Mouse (Mus musculus): ENCODE measurements around the gene Myo16. TPM values are rescaled to one million over a fixed set of nuclear protein-coding genes. Genes with fewer than 3 reads are reported as not detected.

Myo16 gene
- total RNA-seq, 2 experiments from 2014 or later, result 22.1 to 23.7 TPM

DNA sequence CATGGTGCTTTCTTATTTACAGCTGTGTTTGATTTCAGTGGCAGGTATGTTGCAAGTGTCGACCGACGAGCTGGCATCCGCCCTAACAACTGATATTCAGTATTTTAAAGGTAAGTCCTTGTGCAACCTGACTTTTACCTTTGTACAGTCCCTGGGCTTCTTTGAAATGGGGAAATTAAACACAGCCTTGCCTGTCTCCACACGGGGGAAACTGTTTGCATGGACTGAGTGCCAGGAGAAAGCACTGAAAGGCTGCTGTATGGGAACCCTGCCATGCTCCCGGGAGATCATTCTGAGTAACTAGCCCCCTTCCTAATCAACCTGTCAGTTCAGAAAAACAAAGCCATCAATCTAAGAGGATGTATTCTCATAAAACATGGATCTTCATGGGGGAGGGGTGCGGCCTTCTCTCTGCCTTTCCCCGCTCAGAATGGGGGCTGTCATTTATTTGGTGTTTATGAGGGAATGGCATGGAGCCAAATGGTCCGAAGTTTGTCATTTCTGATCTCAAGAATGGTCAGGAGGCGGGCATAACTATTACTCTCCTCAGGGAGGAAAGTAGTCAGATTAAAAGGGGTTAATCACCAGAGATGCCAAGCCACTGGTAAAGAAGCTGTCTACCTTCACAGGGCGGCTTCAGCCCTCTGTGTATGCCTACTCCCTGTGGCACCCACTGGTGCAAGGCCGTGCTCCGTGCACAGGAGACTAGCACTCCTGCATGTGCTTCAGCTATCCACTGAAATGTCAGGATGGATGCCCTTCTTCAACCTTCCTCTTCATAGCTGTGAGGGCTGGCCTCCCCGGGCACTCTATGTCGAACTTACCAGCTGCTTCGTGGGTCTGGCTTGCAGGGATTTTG is 286.1 kb downstream of the Myo16 start:
- Histone ChIP-seq H3K4me3 (no peak overlapping the region), H3K27ac (no peak overlapping the region)
- TF ChIP-seq CTCF (conservative IDR thresholded peaks at IDR 0.05), result no peak
- no peak for DNase-seq (ENCODE audit: low spot score in 2 of 2)

DNA sequence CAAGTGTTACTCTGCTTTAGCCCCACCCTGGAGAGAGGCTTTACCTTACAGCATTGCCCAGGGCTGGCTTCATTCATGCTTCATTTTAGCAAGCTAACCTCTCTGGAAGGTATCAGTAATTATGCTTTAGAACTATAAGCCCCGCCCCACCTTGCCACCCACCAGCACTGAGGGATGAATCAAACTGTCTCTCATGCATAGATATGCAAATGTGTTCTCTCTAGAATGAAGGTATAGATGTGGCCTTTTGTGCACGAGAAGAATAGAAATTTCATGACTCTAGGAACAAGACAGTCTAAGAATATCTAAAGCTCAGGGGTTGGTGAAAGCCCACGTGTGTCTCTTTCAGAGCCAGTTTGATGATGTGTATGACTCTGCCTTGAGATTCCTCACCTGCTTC is 288.9 kb downstream of the Myo16 start:
- H3K27ac ChIP-seq, result no peak overlapping the region
- no peak overlapping the region for H3K4me3 ChIP-seq
- DNase-seq (ENCODE audit: low spot score in 2 of 2), result no peak
- no peak for TF ChIP-seq CTCF (conservative IDR thresholded peaks at IDR 0.05)

DNA sequence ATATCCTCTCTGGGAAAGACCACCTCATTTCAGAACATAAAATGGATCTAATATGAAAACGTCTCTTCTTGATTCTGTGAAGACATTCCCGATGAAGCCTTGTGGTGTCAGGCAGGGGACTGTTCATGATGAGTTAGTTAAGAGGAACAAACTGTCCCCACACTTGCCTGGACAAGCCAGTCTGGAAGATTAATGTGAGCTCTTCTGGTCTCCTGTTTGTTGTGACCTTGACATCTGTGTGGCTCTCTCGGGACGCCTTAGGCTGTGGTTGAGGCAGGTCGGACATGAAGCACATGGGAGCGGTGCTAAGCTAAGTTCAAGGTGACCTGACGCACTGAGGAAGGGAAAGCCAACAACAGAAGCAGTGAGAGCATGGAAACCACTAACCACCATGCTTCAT is 291.3 kb downstream of the Myo16 start:
- H3K27ac ChIP-seq, result no peak overlapping the region
- TF ChIP-seq CTCF (conservative IDR thresholded peaks at IDR 0.05), result no peak

DNA sequence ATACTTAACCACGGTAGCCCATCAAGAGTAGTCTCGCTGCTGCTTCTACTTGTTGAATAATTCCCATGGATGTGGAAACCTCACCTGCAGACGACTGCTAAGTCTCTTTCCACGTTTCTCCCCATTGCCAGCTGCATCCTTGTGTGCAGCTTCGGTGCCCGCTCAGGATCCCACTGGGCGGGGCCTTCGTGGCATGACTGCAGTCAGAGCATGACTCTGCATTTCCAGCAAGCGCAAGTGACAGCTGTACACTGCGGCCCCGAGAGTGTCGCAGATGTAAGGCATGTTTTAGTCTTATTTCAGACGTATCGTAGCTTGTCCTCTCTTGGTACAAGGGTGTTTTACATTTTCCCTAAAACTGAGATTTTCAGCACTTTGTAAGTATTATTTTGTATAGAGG is 294.8 kb downstream of the Myo16 start:
- Histone ChIP-seq H3K4me3 (no peak overlapping the region), H3K27ac (peak overlapping the region; percentile 75)
- no peak for TF ChIP-seq CTCF (conservative IDR thresholded peaks at IDR 0.05)
- DNase-seq (ENCODE audit: low spot score in 2 of 2), result no peak

More for the DNA sequence above, 291.3 kb downstream of the Myo16 start:
- no peak for DNase-seq (ENCODE audit: low spot score in 2 of 2)
- H3K4me3 ChIP-seq, result no peak overlapping the region

DNA sequence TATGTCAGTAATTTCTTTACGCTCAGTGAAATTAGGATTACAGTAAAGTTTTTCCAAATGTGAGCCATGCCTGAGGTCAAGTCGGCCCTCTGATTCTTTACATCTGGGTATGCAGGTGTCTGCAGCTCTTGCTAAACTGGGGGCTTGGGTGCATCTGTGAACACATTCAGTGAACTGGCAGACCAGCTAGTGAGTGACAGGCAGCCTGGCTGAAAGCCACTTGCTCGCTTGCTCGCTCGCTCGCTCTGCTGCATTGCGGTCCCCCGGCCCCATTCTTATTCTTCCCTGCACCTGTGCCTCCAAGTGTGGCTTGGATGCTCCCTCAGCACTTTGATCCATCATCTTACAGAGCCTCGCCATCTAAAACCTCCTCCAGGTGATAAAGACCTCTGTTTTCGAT is 299.3 kb downstream of the Myo16 start:
- no peak overlapping the region for H3K27ac ChIP-seq
- TF ChIP-seq CTCF (conservative IDR thresholded peaks at IDR 0.05), result no peak
- no peak overlapping the region for H3K4me3 ChIP-seq
- DNase-seq (ENCODE audit: low spot score in 2 of 2), result no peak

DNA sequence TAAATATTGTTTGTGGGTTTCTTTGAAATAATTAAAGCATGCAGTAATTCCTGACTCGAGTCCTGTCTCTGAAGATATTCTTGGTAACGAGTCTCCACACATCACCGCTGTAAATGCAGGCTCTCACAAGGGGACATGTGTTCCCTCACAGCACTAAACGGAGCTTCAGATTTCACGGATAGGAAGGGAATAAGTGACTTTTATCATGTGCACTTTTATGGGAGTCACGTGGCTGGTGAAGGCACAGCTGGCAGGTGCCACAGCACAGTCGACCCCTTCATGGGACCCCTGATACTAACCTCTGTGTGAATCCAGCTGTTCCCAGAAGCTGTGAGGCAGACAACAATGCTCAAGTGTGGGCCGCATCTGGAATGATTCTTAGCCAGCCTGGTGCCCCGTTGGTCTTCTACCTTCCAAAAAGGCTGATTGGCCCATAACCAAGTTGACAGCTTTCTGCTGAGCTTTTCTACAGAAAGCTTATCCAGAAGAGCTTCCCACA is 304.5 kb downstream of the Myo16 start:
- DNase-seq (ENCODE audit: low spot score in 2 of 2), result no peak
- Histone ChIP-seq H3K27ac (no peak overlapping the region), H3K4me3 (no peak overlapping the region)
- TF ChIP-seq CTCF (conservative IDR thresholded peaks at IDR 0.05), result no peak

DNA sequence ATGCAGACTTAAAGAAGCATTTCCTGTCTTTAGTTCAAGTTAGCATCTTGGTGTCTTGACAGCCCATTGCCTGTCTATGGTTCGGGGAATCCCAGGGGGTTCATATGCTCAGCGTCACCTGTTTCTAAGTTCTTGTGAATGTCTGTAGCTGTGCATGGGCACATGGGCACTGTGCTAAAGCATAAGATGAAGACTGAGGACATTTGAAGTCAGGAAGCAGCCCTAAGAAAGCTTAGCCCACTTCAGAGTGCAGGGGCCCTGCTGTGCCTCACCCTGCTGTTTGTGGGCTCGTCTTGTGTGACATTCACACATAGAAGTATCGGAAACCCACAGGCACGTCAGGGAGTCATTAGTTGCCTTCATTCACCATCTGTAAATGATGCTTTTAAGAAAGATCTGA is 308.6 kb downstream of the Myo16 start:
- TF ChIP-seq CTCF (conservative IDR thresholded peaks at IDR 0.05), result no peak
- Histone ChIP-seq H3K4me3 (no peak overlapping the region), H3K27ac (no peak overlapping the region)
- DNase-seq (ENCODE audit: low spot score in 2 of 2), result no peak

DNA sequence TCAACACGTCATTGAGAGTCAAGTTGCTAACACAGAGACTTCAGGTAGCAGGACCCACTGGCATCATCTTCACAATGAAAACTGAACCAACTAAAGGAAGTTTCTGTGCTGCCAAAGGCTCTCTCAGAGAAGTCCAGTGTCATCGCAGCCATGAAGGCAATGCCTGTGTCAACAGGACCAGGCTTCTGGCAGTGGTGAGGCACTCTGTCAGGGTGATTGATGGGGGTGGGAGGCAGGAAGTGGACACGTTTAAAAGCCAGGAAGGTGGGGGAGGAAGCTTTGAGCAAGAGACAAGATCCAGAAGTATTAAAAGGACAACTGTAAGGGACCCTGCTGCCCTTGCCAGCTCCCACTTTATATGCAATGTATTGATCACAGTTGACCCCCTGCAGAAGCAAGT is 314.8 kb downstream of the Myo16 start:
- Histone ChIP-seq H3K27ac (no peak overlapping the region), H3K4me3 (no peak overlapping the region)
- no peak for DNase-seq (ENCODE audit: low spot score in 2 of 2)
- TF ChIP-seq CTCF (conservative IDR thresholded peaks at IDR 0.05), result no peak

DNA sequence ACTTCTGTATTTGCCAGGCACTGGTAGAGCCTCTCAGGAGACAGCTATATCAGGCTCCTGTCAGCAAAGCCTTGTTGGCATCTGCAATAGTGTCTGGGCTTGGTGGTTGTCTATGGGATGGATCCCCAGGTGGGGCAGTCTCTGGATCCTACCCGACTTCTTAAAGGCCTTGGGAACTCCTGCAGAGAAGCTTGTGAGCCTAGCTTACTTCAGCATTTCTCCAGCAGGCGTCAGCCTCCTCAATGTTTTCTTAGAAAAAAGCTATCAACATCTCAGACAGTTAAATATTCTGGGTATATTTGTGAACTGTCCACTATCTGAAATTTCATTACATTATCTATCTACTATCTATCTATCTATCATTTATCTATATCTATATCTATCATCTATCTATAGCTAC is 315.9 kb downstream of the Myo16 start:
- H3K4me3 ChIP-seq, result no peak overlapping the region
- no peak overlapping the region for H3K27ac ChIP-seq
- DNase-seq (ENCODE audit: low spot score in 2 of 2), result no peak
- peak; percentile 73 for TF ChIP-seq CTCF (conservative IDR thresholded peaks at IDR 0.05)

DNA sequence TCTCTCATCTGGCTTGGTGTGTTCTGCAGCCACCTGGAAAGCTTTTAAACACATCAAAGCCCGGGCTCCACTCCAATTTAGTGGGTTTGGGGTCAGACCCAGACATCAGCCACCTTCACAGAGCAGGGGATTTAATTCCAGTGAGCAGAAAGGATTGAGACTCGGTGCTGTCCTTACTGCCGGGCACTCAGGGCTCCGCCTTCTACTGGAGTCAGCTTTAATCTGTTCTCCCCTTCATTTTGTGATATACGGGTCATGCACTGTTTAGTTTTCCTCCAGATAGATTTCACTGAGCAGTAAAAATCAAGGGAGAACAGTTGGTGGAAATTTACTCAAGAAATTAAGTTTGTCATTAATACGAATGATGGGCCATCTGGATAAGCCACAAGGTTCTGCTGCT is 316.6 kb downstream of the Myo16 start:
- DNase-seq (ENCODE audit: low spot score in 2 of 2), result no peak
- Histone ChIP-seq H3K4me3 (no peak overlapping the region), H3K27ac (peak overlapping the region; percentile 48; the same call in 1 of the 2 replicates)
- no peak for TF ChIP-seq CTCF (conservative IDR thresholded peaks at IDR 0.05)

DNA sequence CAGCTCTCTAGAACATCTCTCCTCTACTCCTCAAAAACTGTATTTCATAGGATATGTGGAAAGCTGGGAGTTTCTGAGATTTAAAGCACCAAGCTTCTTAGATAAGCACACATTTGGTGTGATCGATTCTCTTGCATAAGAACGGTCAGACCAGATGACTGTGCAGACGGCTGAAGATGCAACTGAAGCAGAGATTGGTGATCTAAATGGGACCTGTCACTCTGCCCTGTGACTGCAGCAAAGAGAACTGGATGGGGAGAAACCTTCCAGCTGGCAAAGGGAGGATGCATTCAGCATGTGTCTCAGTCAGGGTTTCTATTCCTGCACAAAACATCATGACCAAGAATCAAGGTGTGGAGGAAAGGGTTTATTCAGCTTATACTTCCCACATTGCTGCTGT is 318.7 kb downstream of the Myo16 start:
- peak overlapping the region; percentile 64 for H3K27ac ChIP-seq
- DNase-seq (ENCODE audit: low spot score in 2 of 2), result peak in 1 of 2 experiments; percentile 32
- no peak for TF ChIP-seq CTCF (conservative IDR thresholded peaks at IDR 0.05)
- H3K4me3 ChIP-seq, result no peak overlapping the region

DNA sequence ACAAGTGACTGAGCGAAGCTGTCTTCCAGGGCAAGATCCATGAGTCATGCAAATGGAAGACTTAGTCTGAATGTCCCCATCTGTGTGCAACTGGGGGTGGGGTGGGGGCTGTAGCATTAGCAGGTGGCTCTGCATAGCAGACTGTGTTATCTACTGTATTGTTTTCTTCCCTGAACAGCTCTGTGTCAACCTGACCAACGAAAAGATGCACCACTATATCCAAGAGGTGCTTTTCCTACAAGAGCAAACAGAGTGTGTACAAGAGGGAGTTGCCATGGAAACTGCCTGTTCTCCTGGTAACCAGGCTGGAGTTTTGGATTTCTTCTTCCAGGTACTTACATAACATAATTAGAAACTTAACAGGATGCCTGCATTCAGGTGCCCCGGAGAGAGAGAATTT is 320.7 kb downstream of the Myo16 start:
- H3K4me3 ChIP-seq, result no peak overlapping the region
- DNase-seq (ENCODE audit: low spot score in 2 of 2), result peak in 1 of 2 experiments; percentile 54
- TF ChIP-seq CTCF (conservative IDR thresholded peaks at IDR 0.05), result no peak
- peak overlapping the region; percentile 64 for H3K27ac ChIP-seq

DNA sequence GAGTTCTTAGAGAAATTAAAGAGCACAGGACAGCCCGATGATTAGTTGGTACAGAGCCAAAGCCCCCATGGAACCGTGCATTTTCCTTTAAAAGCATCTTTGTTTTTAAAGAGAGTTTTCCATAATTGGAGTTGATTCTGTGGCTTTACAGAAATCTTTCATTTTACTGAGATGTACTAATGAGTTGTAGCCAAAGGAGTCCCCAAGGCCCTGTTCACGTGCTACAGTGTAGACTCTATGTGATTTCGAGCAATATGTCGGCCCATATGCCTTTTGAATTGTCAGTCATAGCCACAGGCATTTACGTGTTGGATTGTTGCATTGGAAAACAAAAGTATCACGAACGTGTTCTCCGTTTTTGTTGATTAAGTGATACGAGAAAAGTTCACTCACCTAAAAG is 325.3 kb downstream of the Myo16 start:
- TF ChIP-seq CTCF (conservative IDR thresholded peaks at IDR 0.05), result no peak
- H3K4me3 ChIP-seq, result no peak overlapping the region
- DNase-seq (ENCODE audit: low spot score in 2 of 2), result no peak
- no peak overlapping the region for H3K27ac ChIP-seq

DNA sequence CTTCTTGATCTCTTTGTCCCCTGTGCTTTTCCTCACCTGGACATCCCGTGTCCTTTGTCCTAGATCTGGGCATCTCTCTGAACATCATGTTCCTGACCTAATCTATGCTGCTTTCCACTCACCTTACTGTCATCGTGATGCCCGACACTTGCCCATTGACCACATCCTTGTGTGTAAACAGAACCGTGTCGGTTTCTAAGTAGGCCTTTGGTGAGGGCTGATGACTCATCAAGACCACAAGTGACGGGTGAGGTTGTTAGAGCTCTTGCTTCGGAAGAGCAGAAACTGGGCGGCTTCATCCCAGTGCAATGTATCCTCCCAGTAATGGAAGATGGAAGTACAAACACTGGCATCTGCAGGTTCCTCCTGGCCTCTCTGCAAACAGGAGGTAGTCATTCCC is 327.1 kb downstream of the Myo16 start:
- Histone ChIP-seq H3K4me3 (no peak overlapping the region), H3K27ac (no peak overlapping the region)
- TF ChIP-seq CTCF (conservative IDR thresholded peaks at IDR 0.05), result no peak
- DNase-seq (ENCODE audit: low spot score in 2 of 2), result no peak

Measured in layer of hippocampus, adult 2 months (tissue).